Mouse (Mus musculus) embryo, embryonic 11.5 days (tissue): ENCODE data around the gene Pcp4l1.
"Not testable (repeated sequence)": the region's sequence is repeated elsewhere in the genome, so short reads cannot be mapped to it uniquely, and the experiment has no call there.

Experiments
- DNase-seq: peaks from one replicate; pipeline ENCODE4 v3.0.0-alpha.2; 2012; ENCODE audit warnings: low read depth, low spot score

The Pcp4l1 gene

DNA sequence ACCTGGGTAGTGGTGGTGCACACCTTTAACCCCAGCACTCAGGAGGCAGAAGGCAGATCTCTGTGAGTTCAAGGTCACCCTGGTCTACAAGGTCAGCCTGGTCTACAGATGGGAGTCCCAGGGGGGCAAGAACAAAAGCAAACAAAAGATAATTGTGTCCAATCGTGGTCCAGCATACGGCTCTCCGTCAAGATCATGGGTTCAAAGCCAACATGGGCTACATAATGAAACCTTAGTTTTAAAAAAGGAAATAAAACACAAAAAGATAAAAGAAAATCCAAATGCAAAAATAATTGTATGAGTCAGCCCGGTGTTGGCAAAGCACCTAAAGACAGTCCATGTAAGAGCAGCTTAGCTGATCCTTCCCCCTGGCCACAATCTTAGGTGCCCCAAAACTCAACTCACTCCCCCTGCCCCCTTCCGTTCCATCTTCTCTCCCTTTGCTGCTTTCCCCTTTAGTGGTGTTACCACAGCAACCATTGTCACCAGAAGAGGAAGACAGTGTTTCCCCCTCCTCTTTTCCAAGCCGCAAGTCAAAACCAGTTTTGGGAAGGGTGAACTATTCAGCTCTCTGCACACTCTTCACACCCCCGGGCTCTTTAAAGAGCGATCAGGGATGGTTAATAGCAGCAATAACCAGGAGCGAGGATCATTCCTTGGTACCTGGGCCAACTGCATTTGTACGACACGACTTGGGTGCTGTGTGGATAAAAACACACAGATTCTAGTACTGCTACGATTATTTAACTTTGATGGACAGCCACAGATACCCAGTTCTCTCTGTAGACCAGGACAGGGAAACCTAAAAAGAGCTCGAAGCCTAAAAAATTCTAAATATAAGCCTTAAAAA, 8.0 kb downstream of the Pcp4l1 start:
- DNase-seq = no peak

DNA sequence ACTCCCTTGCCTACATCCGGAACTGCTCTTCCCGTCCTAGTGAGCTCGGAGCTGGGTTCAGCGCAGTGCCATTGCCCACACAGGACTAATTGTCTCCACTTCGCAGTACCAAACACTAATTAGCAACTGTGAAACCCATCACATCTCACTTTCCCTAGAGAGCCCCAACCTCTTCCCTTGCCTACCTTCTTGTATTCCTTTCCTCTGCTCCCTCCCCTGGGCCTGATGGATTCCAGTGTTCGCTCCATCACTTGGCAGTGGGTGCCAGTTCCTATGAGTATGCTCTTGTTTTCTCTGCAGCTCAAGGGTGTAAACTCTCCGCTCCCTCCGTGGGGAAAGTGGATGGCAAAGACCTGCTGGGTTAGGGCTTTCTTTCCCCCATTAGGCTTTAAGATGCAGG, 10.4 kb downstream of the Pcp4l1 start:
- DNase-seq = no peak

DNA sequence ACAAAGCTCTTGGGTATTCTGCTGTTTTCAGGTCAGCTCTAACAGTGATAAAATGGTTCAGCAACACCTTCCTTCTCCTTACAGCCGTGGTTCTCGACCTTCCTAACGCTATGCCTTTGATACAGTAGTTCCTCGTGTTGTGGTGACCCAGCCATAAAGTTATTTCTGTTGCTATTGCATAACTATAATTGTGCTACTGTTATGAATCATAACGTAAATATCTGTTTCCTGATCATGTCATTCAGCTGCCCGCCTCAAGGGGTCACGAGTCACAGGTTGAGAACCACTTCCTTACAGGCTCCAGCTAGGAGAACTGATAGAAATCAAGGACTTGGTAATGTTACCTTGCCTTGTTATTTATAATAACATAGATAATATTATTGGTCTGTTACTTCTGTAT, 11.8 kb downstream of the Pcp4l1 start:
- DNase-seq = no peak

DNA sequence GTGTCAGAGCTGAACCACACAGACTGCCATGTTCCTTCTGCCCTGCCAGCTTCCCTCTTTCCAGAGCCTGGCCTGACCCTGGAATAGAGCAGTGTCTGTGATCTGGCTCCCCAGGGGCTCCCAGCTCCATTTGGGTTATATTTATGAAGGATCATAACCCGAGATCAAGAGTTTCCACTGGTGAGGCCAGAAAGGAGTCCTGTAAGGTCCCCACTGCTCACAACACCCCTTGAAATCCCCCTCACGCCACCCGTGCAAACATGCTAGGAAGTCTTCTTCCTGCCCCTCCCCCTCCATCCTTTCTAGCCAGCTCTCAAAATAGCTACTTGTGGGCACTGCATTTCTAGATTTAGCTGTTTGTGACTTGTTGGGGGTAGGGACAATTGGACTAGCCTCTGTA, 12.4 kb downstream of the Pcp4l1 start:
- no peak for DNase-seq

DNA sequence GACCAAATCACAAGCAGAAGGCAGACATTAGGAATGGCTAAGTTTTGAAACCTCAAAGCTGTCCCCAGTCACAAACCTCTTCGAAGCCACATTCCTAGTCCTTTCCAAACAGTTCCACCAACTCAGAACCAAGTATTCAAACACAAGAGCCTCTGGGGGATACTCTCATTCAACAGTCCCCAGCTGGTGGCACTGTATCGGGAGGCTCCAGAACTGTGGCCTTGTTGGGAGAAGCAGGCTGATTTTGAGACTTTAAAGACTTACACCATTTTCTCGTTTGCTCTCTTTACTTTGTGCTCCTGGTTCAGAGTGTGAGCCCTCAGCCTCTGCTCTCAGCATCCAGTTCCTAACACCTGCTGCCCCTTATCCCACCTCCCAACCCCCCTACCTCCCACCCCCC, 13.0 kb downstream of the Pcp4l1 start:
- DNase-seq = no peak

DNA sequence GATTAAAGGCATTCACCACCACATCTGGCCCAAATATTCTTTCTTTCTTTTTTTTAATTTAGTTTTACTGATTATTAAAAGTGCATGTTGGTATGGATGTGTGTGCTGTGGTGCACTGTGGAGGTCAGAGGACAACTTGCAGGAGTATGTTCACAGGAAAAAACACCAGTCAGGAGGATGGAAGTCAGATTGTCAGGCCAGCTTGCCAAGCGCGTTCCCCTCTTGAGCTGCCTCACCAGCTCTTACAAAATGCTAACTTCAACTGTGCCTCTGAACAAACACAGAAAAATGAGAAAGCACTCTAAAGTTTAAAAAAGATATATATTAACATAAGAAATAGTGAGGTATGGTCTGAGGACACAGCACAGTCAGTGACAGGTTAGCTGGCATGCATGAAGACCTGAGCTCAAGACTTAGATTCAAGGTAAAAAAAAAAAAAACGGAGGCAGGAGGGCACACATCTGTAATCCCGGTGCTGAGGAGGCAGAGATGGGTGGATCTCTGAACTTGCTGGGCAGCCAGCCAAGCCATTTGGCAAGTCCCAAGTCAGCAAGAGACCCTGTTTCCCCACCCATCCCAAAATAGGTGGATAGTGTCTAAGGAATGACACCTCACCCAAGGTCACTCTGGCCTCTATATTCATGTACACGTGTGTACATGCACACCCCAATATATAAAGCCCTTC, 16.4 kb downstream of the Pcp4l1 start:
- no peak for DNase-seq

DNA sequence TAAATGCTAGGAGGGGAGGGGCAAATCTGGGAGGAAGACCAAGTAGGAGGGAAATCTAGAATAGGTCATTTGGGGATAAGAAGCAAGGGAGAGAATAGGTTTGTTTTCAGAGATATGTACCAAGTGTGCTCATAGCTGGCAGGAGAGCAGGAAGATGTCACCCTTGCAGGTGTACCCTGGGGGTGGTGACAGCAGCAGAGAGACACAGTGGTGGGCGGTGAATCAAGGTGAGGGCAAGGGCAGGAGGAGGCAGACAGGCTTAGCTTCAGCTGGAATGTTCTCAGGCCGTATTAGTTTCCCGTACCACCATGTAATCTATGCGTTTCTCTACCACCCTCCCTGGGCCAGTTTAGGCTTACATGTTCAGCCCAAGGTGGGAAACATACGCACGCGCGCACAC, 23.3 kb downstream of the Pcp4l1 start:
- no peak for DNase-seq

DNA sequence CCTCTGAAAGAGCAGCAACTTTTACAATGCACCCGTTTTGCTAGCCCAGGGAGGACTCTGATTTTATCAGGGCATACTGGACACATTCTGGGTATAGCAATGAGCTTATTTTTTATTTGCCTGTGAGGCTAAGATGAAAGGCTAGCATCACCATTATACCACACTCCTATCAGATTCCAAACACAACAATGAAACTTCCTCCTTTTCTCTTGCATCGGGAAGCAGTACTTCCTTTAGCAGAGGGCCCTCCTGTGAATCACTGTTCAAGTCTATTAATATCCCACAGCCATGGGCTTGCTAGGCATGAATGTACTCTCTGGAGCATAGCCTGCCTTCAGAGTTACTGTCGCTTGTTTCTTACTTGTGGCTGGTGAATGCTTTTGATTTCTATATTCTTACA, 24.9 kb downstream of the Pcp4l1 start:
- no peak for DNase-seq

DNA sequence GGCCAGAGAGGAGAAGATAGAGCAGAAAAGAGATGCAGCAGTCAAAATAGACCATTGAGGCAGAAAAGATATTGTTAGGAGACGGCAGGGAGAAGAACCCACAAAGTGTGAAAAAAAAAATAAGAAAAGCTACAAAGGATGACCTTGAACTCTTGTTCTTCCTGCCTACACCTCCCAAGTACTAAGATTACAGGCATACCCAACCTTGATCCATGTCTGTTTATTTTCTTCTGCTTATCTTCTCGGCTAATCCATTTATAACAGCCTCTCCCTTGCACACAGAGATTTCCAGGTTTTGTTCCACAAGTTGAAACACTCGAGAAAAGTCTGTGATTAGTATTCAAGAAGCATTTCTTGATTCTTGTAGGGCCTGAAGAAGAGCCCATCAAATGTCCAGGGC, 26.2 kb downstream of the Pcp4l1 start:
- no peak for DNase-seq

DNA sequence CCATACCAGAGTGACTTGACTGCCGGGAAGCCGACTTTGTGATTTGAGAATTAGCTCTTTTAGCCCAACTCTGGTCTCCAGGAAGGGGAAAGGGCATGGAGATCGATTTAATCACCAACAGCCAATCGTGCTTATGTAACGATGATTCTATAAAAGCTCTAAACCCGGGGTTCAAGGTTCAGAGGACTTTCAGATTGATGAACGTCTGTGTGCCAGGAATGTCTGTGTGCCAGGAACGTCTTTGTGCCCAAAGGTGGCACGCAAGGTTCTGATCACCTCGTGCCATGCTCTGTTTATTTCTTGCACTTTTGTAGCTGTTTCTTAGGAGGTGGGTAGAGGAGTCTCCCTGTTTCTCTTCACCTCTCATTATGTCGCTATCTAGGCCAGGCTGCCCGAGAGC, 27.2 kb downstream of the Pcp4l1 start:
- no peak for DNase-seq

DNA sequence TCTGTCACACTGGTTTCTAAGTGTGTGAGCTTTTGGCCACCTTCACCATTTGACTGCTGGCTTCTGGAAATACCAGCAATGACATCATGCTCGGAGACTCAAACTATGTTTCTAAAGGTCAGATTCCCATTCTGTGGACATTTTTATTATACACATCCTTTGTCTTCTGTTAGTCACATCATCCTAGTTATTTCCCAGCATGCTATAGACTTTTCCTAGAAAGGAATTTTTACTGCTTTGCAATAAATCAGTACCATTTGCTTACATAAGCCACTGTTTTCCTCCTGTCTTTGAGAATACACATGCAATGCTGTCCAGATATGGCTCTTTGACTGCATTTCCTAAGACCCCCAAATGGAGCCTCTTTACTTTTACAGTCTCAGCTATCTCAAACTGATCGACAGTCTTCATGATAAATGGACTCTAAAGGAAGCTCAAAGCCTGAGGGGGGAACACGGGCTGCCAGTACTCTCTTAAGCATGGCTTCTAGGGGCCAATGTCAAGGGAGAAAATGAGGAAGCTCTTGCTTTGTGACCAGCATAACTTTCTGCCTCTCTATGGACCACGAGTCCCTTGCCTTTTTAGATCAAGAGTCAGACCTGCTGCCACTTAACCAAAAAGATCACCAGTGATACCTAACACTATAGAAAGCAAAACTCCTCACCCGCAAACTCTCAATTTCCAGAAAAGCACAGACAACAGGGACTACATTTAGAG, 30.3 kb downstream of the Pcp4l1 start:
- DNase-seq = no peak

DNA sequence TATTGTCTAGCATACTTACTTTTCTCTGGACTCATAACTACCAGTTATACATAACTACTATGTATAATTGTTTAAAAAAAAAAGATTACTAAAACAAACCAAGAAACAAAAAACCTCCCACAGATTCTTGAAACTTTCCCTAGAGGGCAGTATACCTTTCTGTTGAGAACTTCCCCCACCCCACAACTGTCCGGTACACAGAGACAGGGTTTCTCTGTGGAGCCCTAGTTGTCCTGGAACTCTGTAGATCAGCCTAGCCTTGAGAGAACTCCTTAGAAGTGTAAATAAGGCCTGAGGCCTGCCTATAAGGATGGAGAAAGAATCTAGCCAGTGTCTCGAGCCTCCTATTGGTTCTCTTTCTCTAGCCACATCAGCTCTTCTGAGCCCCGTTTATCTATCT, 31.8 kb downstream of the Pcp4l1 start:
- no peak for DNase-seq

DNA sequence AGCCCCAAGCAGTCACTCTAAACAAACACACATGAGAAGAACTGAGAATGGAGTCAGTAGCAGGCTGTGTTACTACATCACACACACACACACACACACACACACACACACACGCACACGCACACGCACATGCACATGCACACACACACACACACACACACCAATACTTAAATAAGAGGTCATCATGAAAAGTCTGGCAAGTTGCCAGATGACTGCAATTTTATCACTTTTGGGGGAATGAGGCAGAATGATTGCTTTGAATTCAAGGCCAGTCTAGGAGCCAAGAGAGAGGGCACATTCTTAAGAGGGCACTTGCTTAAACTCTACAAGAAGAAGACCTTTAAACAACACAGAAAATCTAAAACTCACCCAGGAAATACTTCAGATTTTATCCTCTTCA, 33.5 kb downstream of the Pcp4l1 start:
- DNase-seq = no peak

DNA sequence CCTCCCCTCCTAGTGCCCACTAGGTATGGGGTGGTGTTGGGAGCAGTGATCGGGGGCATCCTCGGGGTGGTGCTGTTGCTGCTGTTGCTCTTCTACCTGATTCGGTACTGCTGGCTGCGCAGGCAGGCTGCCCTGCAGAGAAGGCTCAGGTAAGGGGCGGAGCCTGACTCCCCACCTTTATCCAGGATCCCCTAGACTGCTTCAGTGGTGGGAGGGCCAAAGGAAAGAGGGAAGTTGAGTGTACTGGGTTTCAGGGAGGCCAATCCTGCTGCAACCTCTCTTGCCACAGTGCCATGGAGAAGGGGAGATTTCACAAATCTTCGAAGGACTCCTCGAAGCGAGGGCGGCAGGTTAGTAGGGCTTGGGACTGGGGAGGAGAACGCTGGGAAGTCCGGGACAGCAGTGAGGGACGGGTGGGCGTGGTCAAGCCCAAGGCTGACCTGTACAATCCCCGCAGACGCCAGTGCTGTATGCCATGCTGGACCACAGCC, 36.5 kb downstream of the Pcp4l1 start:
- DNase-seq = no peak

DNA sequence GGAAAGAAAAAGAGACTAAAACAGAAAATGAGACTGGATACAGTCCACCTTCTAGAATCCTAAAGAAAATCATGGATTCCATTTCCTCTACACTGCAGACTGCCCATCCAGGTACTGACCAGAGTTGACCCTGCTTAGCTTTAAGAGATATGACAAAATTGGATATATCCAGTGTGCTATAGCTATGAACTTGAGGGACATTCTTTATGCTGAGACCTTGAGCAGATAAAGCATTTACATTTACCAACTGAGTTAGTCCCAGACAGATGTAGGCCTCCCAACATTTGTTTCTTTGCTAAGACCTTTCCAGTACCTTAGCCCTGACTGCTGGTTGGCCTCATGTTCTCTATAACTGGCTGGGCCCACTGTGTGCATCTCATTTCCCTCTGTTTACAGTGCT, 38.1 kb downstream of the Pcp4l1 start:
- DNase-seq = no peak

DNA sequence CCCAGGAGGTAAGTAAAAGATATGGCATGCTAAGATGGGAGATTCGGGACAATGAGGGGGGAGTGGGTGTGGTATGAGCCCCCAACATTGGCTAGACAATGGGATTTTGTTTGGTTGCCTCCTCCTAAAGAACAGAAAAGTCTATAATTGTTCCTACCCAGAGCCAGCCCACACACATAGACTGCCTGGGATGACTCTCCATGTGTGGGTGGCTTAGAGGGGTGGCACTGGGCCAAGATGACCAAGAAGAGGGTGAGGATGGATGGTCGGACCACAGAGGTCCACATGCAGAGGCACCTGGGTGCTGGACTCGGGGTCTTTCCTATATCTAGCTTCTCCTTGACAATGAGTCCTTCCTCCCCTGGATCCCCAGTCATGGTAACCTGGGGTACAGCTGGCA, 39.4 kb downstream of the Pcp4l1 start:
- DNase-seq = no peak

DNA sequence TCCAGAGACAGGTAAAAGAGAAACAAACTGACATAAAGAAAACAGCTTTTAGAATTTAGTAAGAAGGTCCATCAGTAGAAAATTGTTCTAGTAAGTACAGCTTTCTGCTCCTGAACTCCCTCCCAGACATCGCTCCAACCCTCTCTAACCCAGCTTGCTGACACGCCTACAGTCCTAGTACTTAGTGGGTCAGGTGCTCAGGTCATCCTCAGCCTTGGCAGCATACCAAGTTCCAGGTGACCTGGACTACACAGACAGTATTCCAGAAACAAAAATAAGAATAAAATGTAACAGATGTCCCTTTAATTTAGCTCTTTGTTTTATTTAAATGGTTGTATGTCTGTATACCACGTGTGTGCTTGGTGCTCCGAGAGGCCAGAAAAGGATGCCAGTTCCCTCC, 44.1 kb downstream of the Pcp4l1 start:
- DNase-seq = no peak

DNA sequence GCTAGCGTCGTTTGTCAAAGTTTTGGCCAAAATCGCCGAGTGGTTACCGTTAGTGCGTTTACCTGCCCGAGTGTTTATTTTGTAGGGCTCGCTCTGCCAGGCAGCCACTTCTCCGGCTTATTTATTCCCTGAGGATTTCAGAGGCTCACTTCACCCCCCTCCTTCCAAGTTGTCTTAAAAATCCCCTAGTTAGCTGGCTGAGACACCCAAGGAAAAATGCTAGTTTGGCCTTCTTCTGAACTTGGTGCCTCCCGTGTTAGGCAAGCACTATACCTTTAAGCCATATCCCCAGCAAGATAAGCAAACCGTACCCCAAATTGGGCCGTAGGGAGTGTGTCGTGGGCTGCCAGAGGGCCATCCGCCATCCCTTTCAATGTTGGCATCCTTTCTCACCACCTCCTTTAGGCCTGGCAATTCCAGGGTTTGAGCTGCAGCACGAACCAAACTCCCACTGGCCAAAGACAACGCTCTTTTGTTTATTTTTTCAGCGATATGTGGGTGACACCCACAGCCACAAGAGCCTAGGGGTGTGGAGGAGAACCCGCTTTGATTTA, 45.2 kb downstream of the Pcp4l1 start:
- no peak for DNase-seq

DNA sequence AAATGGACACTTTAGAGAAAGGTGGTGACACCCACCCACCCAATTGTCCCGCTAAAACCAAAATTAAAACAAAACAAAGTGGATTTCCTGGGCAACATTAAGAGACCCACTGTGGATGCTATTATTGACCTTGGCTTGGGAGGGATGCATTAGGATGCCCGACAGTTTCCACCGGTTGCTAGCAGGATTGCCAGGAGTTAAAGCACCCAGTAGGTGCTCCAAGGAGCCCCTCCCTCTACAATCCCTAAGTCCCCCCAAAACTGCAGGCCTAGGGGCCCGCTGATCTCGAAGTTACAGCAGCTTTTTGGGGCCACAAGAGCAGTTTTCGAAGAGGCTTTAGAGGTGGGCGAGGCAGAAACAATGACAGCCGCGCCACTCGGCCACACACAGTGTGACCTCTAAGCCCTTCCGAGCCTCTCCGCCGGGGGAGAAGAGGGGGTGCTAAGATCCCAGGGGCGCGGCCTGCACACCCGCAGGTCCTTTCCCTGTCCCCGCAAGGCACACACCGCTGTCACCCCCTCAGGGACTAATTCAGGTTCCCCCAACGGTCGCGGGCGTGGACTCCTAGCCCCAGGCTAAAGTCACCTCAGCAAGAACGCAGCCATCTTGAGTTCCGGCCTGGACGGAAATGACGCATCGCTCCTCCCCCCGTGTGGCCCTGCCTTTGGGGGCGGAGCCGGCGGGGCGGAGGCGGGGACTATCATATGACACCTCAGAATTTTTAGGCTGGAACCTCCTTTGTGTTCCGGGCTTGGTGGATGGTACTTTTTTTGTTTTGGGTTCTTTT, 45.9 kb downstream of the Pcp4l1 start, which contains the start of the genes Sdhc and Mpz:
TSS of gene Sdhc (minus strand) at position 630 of the 787 bp plus-strand sequence.
TSS of gene Mpz (plus strand) at position 738 of the 787 bp plus-strand sequence.
- DNase-seq = peak; percentile 92

DNA sequence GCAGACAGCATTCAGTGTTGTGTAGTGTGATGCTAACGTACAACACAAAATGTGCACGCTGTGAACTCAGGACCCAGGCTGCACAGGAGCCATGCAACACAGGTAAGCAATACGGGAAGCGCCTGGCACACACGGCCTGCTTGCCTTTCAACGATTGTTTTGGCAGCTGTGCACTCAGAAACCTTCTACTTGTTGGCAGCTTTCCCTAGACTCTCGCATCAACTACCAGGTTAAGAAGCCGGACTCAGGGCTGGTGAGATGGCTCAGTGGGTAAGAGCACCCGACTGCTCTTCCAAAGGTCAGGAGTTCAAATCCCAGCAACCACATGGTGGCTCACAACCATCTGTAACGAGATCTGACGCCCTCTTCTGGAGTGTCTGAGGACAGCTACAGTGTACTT, 53.1 kb downstream of the Pcp4l1 start:
- not testable (repeated sequence) for DNase-seq

DNA sequence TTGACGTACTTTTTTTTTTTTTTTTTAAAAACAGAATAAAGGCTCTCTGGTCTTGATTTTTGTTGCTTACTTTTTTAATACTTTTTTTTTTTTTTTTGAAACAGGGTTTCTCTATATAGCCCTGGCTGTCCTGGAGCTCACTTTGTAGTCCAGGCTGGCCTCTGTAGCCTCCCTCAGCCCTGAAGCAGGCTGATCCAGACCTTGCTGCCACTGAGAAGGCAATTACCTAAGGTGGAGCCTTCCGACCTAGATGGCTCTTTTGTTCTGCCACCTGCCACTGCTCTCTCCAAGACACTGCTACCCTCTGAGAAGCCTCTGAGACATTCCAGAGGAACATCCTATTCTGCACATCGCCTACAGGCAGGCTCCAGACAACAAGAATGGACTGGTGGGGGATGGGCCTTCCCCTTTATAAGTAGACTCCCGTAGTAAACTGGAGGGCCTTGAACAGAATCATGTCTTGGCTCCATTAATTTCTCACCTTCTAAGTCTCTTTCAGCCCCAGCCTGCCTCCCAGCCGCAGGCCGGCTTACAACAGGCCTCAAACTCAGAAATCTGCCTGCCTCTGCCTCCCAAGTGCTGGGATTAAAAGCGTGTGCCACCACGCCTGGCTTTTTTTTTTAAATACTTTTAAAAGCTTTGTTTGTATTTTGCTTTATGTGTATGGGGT, 58.4 kb downstream of the Pcp4l1 start:
- DNase-seq = not testable (repeated sequence)
